Mouse (Mus musculus) C2C12 (cell line): ENCODE results near the gene Inpp5b. TPM values are rescaled to one million over a fixed set of nuclear protein-coding genes. Genes with fewer than 3 reads are reported as not detected.

Experiments used
- H3K27me3 ChIP-seq: one replicate; pipeline ENCODE4 v1.6.1; 2011; ENCODE audit not compliant: control insufficient read depth, insufficient read depth, insufficient read length
- H3K36me3 ChIP-seq: one replicate; pipeline ENCODE4 v1.6.1; 2011; ENCODE audit not compliant: control insufficient read depth, insufficient read depth
- H3K4me3 ChIP-seq: one replicate; pipeline ENCODE4 v1.5.1; 2011; ENCODE audit warnings: mild to moderate bottlenecking, control low read depth; ENCODE audit not compliant: poor library complexity, insufficient read depth, severe bottlenecking
- H3K79me2 ChIP-seq: one replicate; pipeline ENCODE4 v1.6.1; 2011; ENCODE audit not compliant: control insufficient read depth, insufficient read depth
- H3K79me3 ChIP-seq: one replicate; pipeline ENCODE4 v1.6.1; 2011; ENCODE audit warnings: low read depth, control low read depth
- H3ac ChIP-seq: one replicate; pipeline ENCODE3; 2011; ENCODE audit warnings: low read depth; ENCODE audit not compliant: control insufficient read depth, insufficient read length
- CEBPB ChIP-seq: IDR thresholded peaks from one replicate; pipeline ENCODE4 v1.6.1; 2011; ENCODE audit warnings: low read depth, mild to moderate bottlenecking, control low read depth, moderate library complexity
- CTCF ChIP-seq: IDR thresholded peaks from one replicate; pipeline ENCODE4 v1.5.1; 2011; ENCODE audit not compliant: control insufficient read depth, insufficient read depth, insufficient read length
- FOSL1 ChIP-seq: IDR thresholded peaks from one replicate; pipeline ENCODE4 v1.8.0; 2011; ENCODE audit warnings: mild to moderate bottlenecking, low read length; ENCODE audit not compliant: poor library complexity, insufficient read depth, severe bottlenecking
- MAX ChIP-seq: IDR thresholded peaks from one replicate; pipeline ENCODE4 v1.6.1; 2011; ENCODE audit warnings: mild to moderate bottlenecking, control low read depth
- MYOD1 ChIP-seq: IDR thresholded peaks from one replicate; pipeline ENCODE4 v1.6.1; 2011; ENCODE audit warnings: low read depth; ENCODE audit not compliant: control insufficient read depth, insufficient read length
- MYOG ChIP-seq: IDR thresholded peaks from one replicate; pipeline ENCODE4 v1.6.1; 2011; ENCODE audit not compliant: control insufficient read depth, insufficient read length; ENCODE audit errors: extremely low read depth
- USF1 ChIP-seq: IDR thresholded peaks from one replicate; pipeline ENCODE4 v1.6.1; 2011; ENCODE audit warnings: low read depth, mild to moderate bottlenecking, control low read depth, moderate library complexity
- long read RNA-seq, 2 experiments: library from polyadenylated mRNA; unstranded; transcript quantifications; one replicate each; pipeline ENCODE4 v2.0.0; 2019 to 2020
- polyA plus RNA-seq: library from polyadenylated mRNA; unstranded; fragments of >200 nt; fragmentation: generic; extraction: Trizol; gene quantifications from one replicate; pipeline ENCODE4 v1.2.1, GENCODE M21; 2012; ENCODE audit warnings: missing spikeins

Inpp5b gene
- 13.8 TPM for polyA plus RNA-seq
- long read RNA-seq, experiment 1, partial matches to known transcripts: 6 of 8 reads
- long read RNA-seq, experiment 1, other reads (novel, unspliced or antisense): 1 of 8 reads
- long read RNA-seq, experiment 2, transcript Inpp5b-201 (24 exons, 3,809 nt): major isoform, 34 of 170 reads
- long read RNA-seq, experiment 2, partial matches to known transcripts: 107 of 170 reads
- long read RNA-seq, experiment 2, other reads (novel, unspliced or antisense): 29 of 170 reads

- Histone ChIP-seq H3K79me2 (peaks cover 12% of the 10 kb centered on the region), H3K27me3 (no peaks in the 10 kb centered on the region), H3ac (peak within 1 kb of the TSS; percentile 79), H3K79me3 (no peaks in the 10 kb centered on the region), H3K4me3 (peak within 1 kb of the TSS; percentile 48), H3K36me3 (peaks cover 12% of the 10 kb centered on the region)
- TF ChIP-seq USF1 (no peak), CEBPB (no peak), CTCF (no peak), FOSL1 (no peak), MYOG (no peak), MAX (no peak), MYOD1 (no peak)
These were observed at the start of gene Inpp5b for GRCm38 (mm10) chr4:124741376-124742343. Inpp5b (plus strand) TSS chr4:124741850.

DNA sequence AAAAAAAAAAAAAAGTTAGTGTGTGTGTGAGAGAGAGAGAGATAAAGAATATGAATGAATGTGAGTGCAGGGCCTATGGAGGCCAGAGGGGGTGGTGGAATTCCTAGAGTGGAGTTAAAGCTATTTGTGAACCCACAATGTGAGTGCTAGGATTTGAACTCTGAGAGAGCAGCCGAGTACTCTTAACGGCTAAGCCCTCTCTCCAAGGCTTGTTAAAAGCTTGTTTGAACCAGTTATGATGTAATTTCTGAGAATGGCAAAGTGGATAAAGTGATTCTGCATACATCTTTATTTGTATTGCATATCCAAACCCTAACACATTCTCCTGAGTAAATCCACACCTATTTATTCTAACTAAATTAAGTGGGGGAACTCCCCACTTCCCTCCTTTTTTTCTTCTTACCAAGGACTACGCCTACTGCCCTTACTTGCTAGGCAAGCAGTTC lies 49.2 kb upstream of the Inpp5b start:
- peak overlapping the region; percentile 73 for H3ac ChIP-seq
- peak overlapping the region; percentile 85 for H3K4me3 ChIP-seq

DNA sequence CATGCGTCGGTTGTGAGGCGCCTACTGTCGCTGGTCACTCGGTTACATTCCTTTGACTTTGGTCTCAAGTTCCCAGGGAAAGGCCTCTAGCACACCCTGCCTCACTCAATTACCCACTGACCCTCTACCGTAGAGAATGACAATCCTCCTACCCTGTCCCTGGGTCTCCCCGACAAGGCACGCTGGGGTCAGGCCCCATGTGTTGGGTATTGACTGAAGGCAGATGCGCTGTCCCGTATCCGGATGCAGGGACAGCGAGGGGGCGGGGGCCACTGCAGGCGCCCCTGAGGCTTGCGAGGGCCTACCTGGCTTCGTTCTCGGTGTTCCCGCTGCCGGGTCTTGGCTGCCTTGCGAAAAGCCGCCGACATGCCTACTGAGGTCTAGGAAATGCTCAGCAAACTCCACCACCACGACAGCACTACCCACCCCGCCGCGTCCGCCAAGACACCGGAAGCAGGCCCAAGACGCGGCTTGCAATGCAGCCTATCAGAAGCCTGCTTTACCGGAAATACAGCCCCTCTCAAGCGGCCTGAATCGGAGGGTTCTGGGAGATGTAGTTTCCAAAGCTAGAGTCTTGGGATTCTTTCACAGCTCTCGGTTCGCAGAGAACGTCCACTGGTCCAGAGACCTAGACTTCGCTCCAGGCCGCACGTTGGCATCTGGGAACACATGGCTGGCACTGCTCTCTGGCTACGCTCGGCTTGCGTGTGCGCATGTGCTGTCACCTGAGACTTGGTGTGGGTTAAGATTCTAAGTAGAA lies 48.3 kb upstream of the Inpp5b start, which contains the start of gene Utp11:
Utp11 (minus strand) TSS at position 466 of the 760 bp plus-strand sequence.
- Histone ChIP-seq H3K27me3 (no peaks in the 10 kb centered on the region), H3K4me3 (peak within 1 kb of the TSS; percentile 85), H3K79me2 (peaks cover 51% of the 10 kb centered on the region), H3K36me3 (peaks cover 15% of the 10 kb centered on the region), H3K79me3 (peaks cover 35% of the 10 kb centered on the region), H3ac (peak within 1 kb of the TSS; percentile 73)
- peak; percentile 54 for TF ChIP-seq MAX
- TF ChIP-seq USF1: no peak

More for the DNA sequence above, 49.2 kb upstream of the Inpp5b start:
- Histone ChIP-seq H3K79me2 (peaks cover 60% of the 10 kb centered on the region), H3K79me3 (peaks cover 42% of the 10 kb centered on the region), H3K36me3 (peaks cover 24% of the 10 kb centered on the region), H3K27me3 (no peaks in the 10 kb centered on the region)
- TF ChIP-seq MAX (no peak), MYOD1 (no peak), CEBPB (no peak), MYOG (no peak), USF1 (no peak), CTCF (no peak), FOSL1 (no peak)

GRCm38 (mm10) chr4:124694572-124694971 lies 47.1 kb upstream of the Inpp5b start:
- H3K36me3 ChIP-seq: peaks cover 11% of the 10 kb centered on the region
- peaks cover 31% of the 10 kb centered on the region for H3K79me3 ChIP-seq
- H3K79me2 ChIP-seq: peaks cover 39% of the 10 kb centered on the region
- H3ac ChIP-seq: no peak overlapping the region
- no peak overlapping the region for H3K4me3 ChIP-seq
- TF ChIP-seq FOSL1 (no peak), MYOG (no peak), USF1 (no peak), CTCF (no peak), MAX (no peak), MYOD1 (no peak), CEBPB (no peak)
- no peaks in the 10 kb centered on the region for H3K27me3 ChIP-seq

DNA sequence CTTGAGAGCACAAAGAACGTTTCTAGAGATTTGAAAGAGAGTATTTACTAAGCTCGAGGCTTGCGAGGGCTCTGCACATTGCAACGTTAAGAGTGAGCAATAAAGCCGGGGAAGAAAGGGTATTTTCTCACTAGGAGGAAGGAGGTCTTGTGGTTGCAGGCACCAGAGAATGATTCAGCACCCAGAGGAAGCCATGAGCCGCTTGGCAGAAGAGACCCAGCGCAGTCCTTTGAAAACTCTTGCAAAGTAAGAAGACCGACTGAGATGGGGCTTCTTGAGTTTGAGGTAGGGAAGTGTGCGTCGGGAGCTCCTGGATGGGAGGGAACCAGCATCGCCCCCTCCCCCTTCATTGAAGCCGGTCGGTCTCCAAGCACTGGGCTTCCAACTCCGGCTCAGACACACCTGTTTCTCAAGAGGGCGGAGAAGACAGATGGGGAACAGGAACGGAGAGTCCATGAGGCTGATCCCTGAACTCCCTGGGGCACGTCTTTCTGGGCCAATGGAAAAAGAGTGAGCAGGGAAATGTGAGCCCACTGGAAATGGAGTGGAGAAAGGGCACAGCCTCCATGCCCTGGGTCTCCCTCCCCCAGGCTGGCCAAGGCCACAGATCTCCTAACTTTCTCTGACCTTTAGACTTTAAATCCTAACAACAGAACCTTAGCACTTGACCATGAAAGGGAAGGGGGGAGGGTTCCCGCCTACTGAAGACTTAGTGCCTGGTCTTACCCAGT lies 45.7 kb upstream of the Inpp5b start:
- Histone ChIP-seq H3K79me2 (peaks cover 30% of the 10 kb centered on the region), H3K79me3 (peaks cover 25% of the 10 kb centered on the region), H3K36me3 (peaks cover 9% of the 10 kb centered on the region), H3K27me3 (no peaks in the 10 kb centered on the region), H3ac (no peak overlapping the region), H3K4me3 (no peak overlapping the region)
- TF ChIP-seq MAX: no peak
- TF ChIP-seq MYOG: no peak
- no peak for TF ChIP-seq MYOD1
- TF ChIP-seq FOSL1: no peak
- TF ChIP-seq CEBPB: no peak
- no peak for TF ChIP-seq CTCF
- no peak for TF ChIP-seq USF1
